Mouse (Mus musculus) right cerebral cortex, postnatal 14 days (tissue): ENCODE measurements at regions not wholly inside any gene's neighbourhood (a gene's known extent, or its start where the extent isn't known, plus 50 kb on each side); places are given as distances from the start of the nearest gene placed in this dataset.

Source experiments
- DNase-seq: peaks from one replicate; pipeline ENCODE4 v3.0.0; 2022

DNA sequence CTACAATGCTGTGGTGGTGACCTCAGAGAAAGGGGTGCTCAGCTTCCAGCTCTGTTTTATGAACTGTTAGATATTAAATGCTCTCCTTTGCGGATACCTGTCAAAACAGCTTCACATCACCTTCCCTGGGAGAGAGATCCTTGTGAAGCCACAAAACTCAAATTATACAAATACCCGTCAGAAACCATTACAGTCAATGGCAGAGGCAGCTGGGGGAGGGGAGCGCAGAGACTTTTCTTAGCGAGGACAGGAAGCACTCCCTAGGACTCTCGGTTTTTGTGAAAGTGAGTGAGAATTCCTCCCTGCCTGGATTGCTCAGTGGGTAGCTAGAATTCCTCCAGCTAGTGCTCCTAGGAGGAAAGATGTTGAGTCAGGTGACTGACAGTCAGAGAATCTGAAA is 161.0 kb downstream of the Bmp7 start:
- DNase-seq, result no peak

DNA sequence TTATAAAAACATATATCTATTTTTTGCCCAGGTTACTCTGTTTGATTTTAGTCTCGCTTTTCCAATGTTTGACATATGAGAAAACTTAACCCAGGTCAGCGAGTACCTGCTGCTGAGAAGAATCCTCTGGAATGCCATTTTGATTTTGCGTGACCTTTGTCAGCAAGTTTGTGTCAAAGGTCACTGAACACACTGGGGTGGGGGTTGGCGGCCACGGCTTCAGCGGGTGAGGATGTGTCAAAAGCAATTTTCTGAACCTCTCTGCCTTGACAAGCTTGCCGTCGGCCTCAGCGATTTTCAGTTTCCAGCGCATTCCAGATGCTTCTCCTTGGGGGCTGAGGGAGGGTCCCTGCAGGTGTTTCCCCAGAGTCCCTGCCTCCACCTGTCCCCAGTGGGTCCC is 157.4 kb downstream of the Bmp7 start:
- no peak for DNase-seq

DNA sequence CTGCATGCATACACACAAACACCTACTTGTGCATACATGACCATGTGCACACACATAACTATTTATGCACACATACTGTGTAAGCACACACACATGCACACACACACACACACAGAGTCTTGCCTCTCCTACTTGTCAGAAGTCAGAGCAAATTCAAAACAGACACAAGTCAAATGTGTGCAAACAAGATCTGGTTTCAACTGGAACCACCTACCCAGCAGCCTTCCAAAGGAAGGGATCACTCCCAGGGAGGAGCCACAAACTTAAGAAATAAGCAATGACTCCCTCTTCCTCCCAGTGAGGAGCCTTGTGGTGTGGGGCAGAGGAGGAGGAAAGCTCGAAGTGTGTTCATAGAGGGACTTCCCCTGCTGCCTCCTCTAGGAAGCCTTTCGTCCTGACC is 153.8 kb downstream of the Bmp7 start:
- DNase-seq, result no peak

DNA sequence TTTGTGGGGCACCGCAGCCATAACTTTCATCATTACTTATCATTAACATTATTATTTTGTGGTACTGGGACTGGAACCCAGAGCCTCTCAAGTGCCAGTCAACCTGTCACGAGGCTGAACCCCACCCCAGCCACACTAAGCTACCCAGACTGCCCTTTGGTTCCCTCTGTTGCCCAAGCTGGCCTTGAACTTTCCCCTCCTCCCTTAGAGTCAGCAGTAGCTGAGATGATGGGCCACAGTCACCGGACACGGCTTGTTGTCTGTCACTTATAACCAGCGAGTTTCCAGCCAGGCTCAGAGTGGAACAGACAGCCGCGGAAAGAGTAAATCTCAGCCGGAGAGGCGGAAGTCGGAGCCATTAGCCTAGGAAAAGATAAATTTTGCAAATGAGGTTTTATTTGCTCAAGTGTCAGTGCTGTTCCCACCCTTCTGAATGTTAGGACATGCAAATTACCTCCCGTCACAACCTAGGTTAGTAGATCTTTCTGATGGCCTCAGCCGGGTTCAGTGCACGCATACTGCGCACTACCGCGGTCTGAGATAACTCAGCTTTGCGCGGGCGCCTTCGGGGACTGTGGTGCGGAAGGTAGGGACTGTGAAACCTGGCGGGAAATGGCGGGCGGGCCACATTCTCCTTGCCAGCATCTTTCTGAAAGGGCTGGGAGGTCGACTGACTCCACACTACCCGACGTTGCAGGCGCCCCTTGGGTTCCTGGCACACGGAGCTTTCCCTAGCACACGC is 152.7 kb downstream of the Bmp7 start:
- DNase-seq, result no peak

DNA sequence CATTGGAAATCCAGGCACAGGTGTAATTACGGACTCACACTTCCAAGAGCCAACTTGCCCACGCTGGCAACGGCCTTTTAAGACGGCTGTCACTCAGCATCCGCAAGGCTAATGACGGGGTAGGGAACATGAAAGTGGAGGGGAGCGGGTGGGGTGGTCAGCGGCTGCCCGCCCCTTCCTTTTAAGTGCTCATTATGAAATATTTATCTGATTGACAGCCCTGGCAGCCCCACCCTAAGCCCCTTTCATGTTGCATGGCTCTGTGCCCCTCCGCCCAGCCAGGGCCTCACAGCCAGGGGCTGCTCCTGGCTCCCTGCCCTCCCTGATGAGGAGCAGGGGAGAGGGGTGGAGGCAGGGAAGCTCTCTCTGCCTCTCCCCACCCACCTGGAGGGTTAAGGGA is 150.9 kb downstream of the Bmp7 start:
- no peak for DNase-seq

DNA sequence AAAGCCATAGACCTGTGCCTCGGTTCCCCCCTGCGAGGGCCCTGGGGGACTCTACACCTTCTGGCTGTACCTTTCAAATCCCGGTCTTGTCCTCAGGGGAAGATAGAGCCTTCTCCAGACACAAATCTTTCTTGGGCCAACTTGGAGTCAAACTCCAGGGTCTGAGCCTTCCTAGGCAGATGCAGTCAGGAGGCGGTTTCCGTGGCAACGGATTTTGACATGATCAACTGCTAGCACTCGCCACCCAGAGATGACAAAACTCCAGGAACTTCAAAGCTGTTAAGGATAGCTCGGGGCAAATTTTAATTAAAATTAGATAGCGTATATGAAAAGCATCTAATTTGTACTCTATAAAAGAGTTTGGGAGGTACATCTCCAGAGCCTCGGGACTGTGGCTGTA is 147.6 kb downstream of the Bmp7 start:
- no peak for DNase-seq

DNA sequence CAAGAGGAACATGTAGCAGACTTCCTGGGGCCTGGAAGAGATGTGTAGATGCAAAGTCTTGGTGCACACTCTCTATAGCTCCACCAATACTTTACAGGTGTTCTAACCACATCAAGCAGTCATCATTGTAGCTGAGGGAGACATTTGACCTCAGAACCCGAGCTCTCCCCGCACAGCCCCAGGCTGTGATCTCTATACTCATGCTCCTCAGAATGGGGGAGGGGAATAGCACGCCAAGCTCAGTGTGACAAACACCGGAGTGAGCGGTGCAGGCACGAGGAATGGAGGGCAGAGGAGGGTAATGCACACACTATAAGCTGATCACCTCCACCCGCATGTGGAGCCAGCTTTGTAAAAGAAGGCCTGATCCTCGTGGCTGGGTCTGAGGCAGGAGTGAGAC is 146.1 kb downstream of the Bmp7 start:
- DNase-seq, result no peak

DNA sequence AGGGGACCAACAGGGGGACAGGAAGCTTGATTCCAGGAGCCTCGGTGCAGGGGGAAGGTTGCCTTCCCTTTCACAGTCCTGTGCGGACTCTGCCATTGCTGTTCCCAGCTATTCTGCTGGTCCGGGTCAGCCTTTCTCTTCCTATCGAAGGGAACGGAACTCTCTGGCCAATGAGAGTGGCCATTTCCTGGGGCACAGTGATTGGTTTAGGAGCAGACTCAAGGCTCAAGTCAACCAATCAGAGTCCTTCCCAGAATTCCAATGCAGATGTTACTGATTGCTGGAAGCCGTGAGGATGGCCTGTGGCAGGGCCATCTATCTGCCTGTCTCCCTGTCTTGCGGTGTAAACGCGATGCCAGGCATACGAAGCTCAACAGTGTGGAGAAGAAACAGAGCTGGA is 145.3 kb downstream of the Bmp7 start:
- DNase-seq, result no peak

DNA sequence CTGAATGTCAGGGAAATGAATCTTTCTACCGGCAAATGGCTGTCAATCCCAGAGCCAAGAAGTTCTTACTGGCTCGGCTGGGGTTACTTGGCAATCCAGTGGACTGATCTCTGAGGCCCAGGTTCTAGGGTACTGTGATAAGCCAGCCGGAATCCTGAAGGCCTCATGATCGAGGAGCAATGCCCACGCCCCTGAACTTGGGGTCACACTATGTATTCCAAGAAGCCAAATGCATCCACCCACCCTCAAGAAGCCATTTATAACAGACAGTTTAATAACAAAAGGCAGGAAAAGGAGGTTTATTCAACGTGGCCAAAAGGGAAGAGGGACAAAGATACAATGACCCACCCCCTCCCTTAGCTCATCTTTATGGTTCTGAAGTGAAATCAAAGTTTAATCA is 144.0 kb downstream of the Bmp7 start:
- DNase-seq, result no peak

DNA sequence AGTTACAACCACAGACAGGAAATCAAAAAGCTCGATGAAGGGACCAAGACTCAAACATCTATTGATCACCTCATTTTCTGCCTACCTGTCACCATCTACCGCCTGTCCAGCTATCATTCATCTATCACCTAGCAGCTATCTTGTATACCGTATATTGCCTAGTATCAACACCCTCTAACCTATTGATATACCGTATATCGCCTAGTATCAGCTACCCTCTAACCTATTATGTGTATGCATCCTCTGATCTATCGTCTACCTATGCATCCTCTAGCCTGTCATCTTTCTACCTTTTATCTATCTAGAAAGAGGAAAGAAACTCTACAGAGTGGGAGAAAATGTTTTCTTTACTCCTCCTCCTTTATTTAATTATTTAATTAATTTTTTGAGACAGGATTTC is 143.2 kb downstream of the Bmp7 start:
- DNase-seq, result no peak

DNA sequence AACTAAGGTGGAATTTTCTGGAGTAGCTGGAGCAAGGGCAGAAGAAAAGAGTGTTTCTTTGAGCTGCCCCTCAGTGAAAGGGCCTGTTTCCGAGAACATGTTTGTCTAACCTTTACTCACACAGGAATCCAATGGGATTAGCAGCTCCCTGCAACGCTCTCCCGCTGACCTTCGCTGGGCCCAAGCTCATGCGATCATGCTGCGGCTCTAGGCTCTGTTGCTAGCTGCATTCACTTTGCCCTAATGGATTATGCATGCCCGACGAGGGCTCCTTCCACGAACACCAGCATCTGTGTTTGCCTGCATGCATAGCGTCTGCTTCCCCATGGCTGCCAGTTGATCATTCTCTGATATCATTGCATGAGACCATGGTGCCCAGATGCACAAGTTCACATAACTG is 140.2 kb downstream of the Bmp7 start:
- DNase-seq, result no peak

DNA sequence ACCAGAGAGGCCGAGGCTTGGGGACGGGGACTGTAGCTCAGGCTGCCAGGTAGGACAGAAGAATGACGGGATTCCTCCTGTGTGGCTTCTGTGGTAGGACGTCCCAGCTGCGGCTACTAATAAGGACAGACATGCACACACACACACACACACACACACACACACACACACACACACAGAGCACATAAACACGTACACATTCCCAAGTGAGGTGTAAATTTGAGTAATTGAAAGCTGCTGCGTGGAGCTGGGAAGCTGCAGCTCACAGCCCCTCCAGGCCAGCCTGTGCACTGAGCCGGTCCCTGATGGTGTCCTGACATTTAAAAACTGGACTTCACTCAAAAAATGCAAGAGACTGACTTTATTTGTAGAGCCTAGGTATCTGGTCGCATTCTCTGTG is 139.3 kb downstream of the Bmp7 start:
- DNase-seq, result no peak

DNA sequence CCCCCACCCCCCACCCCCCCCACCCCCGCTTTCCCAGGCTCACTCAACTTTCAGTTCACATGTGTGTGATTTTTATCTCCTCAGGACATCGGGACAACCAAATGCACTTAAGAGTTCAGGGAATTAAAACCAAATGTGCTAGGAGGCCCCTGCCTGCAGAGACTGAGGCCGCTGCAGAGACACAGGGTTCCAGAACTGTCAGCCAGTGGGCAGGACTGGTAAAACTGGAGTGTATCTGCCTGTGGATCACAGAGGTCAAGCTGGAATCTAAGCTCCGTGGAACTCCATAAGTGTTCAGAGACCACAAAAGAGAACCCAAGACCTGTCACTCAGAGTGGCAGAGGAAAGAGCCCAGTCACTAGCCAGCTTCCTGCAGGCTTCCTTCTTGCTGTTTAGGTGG is 138.3 kb downstream of the Bmp7 start:
- DNase-seq, result no peak

DNA sequence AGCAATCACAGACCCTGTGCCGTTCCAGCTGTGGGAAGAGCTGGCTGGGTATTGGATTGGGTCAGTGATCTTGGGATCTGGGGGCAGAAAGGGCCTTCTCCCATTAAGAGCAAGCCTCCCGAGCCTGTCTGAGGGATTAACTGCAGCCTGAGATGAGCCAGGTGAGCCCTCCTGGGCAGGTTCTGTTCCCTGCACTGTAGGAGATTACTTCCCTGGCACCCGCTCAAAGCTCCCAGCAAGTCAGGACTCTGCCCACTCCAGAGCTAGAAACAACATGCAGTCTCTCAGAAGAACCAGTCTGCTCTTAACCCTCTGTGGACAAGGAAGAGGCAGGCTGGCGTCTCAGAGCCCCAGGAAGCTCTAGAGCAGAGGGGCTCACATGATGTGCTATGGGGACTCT is 132.7 kb downstream of the Bmp7 start:
- no peak for DNase-seq

DNA sequence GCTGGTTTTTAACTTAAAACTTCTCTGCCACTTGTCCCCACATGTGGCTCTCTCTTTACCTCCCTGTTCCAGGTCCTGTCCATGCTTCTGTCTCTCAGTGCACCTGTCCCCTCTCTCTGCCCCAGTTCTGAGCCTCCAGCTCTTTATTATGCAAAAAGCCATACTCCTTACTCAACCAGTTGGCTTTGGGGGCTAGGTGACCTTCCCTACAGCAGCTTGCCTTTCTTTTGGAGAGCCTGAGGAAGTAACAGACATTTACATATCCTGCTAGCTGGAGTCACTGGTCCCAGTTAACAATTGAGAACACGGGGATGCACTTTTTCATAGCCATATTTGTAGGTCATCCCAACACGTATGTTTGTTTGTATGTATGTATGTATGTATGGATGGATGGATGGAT is 130.8 kb downstream of the Bmp7 start:
- no peak for DNase-seq

DNA sequence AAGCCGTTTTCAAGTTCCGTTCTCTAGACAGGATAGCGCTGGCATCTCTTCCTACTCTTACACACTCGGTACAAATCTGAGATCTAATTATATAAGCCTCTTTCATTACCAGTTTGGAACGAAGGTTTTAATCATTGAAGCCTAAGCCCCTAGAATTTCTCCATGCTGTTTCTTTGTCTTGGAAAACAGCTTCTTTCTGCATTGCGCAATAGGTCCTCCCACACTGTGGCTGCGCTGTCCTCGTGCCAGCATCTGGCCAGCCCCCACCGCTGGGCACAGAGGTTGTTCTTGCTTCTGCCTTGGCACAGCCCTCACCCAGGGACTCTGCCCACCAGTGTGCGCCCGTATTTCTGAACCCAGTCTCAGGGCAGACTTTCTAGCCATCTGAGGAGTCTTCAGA is 126.8 kb downstream of the Bmp7 start:
- DNase-seq, result no peak

DNA sequence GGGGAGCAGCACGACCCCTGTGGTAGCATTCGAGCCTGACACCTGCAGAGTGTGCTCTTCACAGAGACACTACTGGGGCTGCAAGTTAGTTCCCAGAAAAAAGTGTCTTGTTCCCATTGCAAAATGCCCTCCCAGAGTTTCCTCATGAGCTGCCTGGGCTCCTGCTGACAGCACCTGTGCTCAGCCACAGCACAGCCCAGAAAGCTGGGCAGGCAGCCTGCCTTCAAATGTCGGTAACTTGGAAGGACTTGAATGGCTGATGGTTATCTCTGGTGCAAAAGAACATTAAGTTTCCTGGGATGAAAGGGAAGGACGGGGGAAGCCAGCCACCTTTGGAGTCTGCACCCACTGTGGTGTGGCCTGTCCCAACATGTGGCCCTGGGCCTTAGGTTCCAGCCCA is 126.2 kb downstream of the Bmp7 start:
- no peak for DNase-seq

DNA sequence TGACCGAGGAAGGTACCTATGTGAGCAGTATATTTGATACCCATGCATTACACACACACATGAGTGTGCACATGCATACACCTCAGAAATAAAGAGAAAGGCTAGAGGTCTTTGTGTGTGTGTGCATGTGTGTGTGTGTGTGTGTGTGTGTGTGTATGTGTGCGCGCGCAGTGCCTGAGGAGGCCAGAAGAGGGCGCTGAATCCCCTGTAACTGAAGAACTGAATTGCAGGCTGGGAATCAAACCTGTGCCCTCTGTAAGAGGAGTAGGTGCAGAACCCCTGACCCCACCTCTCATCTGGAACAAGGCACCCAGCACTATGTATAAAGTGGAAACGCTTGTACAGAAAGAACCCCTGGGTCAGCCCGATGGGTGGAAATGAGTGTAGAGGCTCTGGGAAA is 125.0 kb downstream of the Bmp7 start:
- no peak for DNase-seq

DNA sequence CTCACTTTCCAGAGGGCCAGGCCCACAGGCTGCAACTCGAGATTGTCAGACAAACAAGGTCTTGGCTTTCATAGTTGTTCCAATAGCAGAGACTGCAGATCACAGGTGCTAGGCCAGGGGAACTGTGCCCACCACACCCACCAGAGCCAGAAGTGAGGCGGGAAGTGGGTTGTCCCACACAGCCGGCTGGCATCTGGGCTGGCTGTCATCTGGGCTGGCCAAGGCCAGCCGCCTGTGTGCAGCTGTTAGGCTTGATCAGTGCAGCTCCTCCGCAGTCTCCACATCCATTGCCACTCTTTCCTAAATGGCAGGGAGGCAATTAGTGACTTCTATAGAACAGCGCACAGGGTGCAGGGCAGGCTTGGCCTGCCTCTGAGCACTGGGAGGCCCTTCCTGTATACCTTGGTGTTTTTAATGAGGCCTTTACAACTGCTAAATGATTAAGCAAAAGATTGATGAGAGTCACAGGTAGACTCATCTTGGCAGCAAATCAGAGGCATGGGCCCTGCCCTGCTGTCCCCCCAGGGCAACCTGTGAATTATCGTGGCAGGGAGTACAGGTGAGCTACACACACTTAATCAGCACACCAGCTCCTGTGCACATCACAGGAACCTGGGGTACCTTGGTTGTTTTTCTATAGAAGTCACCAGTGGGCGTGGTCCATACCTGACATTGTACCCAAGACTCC is 122.9 kb downstream of the Bmp7 start:
- no peak for DNase-seq
